Mouse (Mus musculus): ENCODE results near the gene Mrln.

Mrln gene

DNA sequence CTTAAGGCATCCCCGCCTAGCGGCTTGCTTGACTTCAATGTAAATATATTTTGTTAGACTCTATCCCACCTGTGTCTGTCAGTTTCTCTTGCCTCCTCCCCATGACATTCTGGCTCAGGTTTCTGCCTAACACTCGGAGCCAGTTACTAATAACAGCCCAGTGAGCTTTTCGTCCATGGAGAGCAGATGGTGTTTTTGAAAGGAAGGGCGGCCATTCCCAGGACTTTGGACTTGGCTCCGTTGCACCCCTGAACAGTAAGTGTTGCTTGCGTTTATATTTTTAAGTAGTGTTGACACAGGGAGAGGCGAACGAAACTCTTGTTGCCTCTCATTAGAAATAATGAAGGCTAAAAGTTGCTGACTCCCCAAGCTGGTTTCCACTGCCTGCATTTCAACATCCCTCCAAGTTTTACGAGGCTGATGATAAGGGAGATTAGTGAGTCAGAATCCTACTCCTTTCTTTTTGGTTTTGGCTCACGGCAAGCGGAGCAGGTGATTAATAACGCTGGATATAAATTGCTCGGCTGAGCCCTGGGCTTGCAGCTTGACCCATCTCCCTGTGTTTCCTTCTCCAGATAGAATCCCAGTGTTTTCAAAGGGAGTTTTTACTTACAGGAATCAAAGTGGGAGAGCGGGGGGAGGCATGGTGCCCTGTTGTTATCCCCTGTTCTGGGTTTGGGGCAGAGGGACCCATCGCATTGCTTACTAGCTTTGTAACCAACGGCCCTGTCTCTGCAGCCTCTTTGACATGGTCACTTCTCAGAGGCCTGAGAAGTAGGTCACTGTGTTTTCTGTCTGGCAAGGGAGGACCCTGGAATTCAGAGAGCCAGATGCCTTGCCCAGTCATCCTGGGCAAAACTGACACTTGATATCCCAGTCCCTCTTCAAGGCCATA is at the start of gene Mrln:
Gene Mrln, plus strand, starts transcription at position 160 of the 895 bp plus-strand sequence.
- no peak for DNase-seq

DNA sequence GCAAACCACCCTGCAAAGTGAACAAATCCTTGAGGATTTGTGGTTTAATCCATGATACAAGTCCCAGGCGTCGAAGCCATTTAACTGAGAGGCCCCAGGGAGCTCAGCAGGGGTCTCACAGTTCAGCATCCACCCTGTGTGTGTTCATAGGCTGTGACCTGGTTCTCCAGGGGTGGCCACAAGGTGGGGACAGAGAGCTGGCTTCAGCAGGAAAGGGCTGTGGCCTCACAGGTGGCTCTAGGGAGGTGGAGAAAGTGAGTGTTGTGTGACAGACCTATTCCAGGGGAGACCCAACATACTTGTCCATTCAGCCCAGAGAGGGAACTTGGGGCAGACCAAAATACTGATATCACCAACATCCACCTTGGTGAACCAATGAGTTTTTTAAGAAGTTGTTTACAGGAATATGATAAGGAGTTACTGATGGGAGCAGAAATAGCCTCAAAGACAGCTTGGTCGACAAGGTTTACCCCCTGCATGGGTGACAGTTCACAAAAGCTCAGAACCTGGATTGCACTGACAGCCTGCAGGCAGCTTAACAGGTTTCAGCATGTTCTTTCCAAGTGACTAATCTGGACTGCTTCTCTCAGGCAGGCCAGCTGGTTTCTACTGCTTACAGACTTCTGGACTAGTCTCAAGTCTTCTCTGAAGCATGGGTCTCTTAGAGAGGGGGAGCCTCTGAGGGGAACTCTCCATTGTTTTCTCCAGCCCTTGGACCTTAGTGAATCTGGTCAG is 47.9 kb upstream of the Mrln start:
- DNase-seq, result no peak

DNA sequence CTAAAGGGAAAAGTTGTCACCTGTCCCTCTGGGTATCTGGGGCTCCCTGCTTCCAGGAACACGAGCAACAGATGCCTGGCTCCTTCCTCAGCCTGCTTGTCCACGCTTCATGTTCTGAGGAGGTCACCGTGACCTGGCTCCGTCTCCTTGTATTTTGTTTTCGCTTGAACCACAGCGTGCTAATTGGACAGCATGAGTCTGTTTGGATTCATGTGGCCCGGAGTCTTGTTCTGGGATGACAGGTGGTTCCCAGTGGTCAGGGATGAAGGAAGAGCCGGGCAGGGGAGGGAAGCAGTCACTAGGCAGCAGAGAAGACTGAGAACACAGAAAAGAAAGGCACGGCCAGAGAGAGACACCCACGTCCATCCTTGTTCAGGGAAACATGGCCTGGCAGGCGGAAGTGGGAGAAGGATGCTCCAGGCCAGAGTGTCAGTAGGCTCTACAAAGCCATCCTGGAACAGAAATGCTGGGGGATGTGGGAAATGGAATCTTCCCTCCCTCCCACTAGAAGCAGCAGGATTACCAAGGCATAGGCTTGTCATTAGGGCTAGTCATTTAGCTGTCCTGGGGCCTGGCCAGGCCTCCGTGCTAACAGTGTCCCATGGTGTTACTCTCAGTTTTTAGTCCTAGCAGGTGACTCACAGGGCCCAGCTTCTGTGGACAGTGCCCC is 44.7 kb upstream of the Mrln start:
- DNase-seq, result peak; percentile 30

DNA sequence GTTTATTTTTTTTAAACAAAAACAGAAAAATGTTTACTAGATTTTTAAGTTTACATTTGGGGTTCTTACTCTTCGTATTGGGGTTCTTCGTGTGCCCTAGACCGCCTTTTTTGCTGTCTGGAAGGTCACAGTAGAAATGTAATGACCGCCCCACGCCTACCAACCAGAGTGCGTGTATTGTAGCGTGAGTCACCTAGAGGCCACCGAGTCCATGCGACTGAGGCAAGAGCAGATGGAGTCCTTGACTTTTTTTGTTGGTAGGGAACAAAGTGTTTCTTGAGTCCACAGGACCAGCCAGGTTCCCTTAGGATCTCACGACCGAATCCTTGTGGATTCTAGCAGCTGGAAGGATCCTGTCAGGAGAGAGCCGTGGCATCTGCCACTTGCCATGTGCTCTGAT is 43.7 kb upstream of the Mrln start:
- no peak for DNase-seq

DNA sequence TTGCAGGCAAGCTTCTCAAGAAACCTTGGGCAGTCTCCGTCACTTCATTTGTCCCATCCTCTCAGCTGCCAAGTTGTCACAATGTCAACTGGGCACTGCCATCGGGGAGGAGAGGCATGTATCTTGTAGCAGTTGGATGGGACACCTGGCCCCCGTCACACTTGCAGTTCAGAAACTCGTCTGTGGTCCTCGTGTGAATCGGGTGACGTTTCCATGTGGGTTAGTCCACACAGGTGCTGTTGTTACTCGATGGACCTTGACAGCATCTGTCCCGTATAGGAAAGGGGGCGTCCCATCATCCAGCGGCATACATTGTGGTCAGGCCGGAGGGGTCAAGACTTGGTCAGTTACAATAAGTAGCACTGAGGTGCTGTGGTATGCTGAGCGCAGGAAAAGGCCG is 43.0 kb upstream of the Mrln start:
- DNase-seq, result no peak

DNA sequence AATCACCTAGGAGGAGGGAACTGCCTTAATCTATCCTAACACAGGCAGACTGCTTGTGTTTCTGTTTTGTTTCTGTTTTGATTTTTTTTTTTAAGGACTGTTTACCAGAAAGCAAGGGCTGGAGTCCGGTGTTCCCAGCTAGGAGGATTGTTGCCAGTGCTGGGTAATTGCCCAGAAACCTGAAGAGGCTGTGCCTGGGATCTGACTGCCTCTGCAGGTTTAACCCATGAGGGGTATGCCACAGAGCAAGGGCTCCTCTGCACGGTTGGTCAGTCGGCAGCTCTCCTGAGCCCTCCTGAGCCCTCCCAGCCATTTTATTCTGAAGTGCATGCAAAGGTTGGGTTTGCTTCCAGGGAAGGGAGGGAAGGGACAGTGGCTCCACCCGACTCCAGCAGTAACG is 40.8 kb upstream of the Mrln start:
- DNase-seq, result no peak

DNA sequence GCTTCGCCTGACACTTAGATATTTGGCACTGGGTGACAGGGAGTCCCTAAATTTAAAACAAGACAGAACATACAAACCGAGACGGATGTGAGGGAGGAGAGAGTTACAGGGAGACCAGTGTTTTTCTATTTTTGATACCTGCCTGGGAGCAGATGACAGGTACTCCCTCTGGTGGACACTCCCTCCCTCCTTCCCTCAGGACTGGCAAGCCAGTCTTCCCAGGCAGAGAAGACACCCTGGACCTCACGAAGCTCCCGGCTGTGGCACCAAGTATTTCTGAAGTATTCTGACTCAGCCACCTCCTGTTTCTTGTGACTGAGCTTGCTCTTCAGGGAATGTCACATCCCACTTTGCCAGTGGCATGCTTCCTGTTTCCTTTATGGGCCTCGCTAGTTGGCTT is 38.6 kb upstream of the Mrln start:
- peak; percentile 71 for DNase-seq

DNA sequence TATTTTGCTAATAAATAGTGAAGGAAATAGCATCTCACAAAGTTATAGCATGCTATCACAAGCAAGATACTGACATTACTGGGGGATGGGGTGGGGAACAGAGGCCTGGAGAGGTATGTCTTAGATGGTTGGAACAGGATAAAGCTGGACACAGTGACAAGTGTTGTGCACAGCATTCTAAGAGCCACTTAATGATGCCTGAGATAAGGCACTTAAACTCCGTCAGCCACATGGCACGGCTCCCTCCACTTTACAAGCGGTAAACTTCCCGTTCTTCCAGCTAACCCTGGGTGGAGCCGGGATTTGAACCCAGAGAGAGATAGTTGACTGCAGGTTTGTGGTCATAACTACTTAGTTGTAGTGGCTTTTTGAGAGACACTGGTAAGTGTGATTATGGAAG is 38.0 kb upstream of the Mrln start:
- no peak for DNase-seq

DNA sequence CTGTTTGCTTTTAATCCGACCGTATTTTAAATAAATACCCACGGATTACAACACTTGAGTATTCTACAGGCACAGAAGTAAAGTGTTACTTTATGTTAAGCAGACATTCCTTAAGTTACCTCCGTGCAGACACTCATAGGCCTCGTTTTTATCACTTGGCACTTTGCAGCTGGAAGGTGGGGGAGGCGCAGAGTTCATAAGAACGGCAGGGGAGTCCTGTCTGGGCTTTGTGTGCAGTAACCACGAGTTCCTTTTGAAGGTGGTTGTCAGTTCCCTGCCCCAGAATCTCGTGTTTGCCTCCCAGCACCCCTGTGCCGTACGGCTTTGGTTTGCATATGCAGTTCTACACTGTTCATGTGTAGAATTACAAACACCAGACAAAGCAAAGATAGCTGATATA is 36.8 kb upstream of the Mrln start:
- no peak for DNase-seq

DNA sequence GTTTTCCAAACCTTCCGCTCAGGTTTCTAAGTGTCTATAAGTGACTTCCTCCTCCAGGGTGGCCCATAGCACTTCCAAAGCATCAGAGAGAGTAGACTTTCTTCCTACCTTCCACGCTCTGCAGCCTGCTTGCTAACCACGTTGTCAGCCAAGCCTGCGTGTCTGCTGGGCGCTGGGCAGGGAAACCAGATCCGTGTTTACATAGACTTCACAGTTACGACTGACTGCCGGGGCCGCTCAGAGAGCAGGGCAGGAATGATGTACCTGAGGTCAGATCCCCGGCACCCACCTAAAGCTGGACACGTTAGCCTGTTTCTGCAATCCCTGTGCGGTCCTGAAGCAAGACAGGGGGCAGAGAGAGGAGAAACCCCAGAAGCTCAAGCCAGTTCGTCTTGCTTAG is 36.1 kb upstream of the Mrln start:
- DNase-seq, result peak; percentile 36

DNA sequence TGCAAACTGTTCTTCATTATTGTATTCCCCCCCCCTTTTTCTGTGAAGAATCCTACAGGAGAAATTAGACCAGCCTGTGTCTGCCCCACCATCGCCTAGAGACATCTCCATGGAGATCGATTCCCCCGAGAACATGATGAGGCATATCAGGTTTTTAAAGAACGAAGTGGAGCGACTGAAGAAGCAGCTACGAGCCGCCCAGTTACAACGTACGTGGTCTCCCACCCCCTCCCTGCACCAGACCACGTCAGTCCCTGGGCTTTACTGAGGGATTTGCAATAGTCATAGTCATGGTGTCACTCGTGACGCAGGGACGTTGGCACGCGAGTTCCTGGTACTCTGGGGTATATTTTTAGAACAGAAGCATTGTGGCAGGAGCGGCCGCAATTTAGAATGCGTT is 35.4 kb upstream of the Mrln start:
- peak; percentile 75 for DNase-seq

DNA sequence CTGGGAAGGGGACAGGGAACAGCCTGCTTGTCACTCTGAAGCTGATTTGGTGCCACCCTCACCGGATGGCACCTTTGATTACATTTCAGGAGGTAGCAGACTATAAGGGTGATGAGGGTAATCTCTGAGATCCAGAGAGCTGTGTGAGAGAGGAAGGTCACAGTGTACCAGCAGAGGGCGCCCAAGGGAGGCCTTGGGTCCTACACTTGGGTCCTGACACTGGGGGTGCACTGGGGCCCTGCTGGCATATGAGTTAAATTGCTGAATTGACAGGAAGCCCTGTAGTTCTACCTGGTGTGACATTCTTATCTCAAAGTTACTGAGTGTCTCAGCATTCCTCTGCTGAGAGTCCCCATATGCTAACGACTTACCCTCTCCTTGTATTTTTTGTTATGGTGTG is 31.1 kb upstream of the Mrln start:
- peak; percentile 41 for DNase-seq

DNA sequence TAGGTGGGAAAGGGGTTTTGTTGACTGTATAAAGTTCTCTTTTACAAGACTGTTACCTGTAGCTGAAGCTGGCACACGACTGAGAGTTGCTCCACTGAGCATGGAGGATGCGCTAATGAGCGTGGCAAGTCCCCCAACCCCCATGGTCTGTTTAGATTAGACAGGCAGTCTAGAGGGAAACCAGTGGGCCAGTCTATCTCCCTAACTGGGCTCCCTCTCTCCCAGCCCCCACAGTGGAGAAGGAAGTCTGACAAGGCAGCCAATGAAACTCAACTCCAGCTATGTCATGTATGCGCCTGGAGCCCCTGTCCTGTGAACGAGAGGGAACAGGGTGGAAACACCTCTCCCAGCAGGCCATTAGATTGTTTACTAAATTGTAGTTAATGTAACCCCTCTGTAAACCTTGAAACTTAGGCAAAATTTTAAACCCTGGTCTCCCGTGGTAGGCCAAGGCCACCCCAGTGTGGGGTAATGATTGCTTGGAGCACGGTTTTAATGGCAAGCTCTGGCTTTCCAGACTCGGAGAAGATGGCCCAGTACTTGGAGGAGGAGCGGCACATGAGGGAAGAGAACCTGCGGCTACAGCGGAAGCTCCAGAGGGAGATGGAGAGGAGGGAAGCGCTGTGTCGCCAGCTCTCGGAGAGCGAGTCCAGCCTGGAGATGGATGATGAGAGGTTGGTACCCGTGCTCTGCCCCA is 29.8 kb upstream of the Mrln start:
- no peak for DNase-seq

DNA sequence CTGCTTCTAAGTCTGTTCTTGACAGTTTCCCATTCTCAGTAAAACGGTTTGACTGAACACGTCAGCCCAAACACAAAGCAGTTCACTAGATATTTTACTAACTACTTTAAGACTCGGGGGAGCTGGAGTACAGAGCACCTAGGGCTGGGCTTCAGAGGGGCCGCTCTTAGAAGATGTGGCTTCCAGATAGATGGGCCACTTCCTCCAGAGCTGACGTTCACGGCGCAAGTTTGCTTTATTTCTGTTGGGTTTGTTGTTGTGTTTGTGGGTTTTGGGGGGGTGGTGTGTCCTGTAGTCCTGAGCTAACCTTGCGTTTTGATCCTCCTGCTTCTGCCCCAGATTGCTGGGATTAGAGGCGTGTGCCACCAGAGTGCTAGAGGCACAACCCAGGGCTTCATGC is 23.7 kb upstream of the Mrln start:
- DNase-seq, result no peak

DNA sequence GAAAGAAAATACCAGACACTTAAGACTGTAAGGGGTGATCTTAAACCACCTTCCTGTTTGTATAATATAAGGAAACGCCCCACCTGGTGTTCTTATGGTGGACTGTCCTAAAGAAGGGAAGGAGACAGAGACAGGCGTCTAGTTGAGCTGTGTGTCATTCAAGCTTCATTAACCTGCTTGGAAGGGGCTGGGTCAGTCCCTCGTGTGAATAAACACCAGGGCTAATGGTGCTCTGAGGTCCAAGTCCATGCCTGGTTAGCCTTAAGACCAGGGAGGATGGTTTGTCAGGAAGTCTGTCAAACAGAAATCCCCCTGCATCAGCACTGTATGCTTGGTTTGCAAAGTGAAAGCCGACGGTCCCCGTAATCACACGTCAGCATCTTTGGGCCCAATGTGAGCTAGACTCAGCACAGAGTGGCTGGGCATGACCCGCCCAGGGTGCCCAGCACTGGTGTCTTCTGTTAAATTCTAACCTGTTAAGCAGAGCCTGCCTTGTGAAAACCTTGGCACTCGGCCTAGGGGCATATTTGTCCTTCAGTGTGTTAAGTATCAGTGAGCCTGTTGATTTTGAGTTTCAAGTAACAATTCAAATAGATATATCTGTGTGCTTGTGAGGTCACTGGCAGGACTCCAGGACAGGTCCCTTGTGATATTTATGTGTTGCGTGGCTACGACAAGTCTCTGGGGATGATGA is 23.0 kb upstream of the Mrln start:
- DNase-seq, result no peak

DNA sequence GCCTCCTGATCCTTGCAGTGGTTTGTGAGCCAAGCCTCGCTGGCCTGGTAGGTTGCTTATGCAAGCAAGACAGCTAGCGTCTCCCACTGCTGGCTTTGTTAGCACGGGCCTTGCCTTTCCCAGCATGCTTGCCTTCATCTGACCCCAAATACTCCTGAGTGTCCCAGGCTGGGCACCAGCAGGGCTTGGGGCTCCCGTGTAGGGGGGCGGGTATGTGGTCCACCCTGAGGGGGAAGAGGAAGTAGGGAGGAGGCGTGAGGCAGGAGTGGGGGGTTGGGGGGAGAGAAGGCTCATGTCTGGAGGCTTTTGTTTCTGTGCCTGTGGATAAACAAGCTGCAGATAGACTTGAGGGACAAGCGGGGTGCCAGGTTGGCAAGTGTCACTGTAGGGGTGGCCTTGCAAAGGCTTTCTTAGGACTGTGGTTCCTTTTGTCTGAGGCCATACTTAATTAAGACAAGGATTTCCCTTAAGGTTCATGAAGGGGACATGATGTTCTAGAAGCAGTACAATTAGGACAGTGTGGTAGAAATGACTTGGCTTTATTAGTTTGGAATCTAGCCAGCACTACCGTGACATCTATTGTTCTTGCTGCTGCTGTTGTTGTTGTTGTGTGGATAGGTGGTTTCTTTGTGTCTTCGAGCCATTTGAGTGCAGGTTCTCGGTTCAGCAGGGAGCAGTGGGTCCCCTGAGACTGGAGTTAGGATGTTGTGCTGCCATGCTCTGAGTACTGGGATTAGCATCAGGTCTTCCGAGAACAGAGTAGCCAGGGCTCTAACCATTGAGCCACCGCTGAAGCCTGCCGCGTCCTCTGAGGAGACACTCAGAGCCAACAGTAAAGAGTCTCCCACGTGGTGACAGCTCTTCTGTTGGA is 21.0 kb upstream of the Mrln start:
- no peak for DNase-seq

DNA sequence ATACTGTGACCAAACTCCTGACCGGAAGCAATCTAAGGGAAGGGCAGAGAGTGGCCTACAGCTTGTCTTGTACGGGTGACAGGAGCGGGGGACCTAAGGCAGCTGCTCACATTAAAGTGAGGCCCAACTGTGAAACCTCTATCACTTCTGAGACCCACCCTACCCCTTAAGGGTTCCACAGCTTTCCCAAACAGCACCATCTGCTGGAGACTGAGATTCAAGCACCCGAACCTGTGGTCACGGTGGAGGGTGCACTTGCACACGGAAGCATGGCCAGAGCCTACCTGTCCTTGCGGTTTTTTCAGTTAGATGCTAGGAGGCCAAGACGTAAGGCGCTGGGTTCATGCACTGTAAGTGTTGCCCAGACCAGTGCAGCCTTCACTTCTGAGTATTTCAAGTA is 18.3 kb upstream of the Mrln start:
- no peak for DNase-seq

DNA sequence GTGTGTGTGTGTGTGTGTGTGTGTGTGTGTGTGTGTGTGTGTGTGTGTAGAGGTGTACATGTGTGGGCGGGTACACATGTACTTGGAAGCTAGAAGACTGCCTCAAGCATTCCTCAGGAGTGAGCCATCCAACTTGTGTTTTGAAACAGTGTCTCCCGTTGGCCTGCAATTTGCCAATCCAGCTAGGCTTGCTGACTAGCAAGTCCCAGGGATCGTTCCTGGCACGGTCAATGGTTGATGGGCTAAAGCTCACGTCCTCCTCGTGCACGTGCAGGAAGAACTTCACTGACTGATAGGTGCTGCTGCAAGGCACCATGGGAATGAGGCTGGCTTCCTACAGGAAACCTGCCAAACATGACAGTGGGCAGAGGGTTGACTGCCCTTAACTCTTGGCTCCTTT is 17.9 kb upstream of the Mrln start:
- no peak for DNase-seq

DNA sequence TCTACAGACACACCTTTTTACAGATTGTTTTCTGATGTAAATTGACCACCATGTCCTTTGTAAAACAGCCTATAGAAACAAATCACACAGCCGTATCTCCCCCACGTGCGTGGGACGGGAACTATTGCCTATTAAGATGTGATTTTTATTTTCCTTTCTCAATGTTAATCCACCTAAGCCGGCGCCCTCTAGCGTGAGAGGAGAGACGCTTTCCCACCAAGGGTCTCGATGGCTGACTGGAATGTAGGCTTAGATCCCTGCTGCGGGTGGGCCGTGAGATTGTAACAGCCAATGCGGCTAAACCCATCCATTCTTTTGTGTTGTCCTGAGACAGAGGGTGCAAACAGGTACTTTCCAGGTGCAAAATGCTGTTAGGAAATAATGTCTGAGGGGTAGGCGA is 14.6 kb upstream of the Mrln start:
- DNase-seq, result no peak

DNA sequence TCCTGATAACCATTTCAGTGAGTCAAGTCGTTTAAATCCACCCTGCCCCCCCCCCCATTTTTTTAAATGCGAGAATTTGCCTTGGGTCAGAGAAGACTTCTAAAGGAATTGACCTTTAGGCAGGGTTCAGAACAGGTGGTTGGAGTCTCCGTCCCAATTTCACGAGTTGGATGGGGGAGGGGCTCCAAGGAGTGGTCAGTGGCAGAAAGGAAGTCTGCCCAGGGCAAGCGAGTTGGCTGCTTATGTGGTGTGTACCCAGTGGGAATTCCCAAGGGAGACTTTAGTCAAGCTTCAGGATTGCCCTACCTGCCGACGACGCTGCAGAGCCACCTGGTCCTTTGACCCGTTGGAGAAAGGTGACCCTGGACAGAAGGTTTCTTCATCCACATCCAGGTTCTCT is 10.2 kb upstream of the Mrln start:
- DNase-seq, result no peak

DNA sequence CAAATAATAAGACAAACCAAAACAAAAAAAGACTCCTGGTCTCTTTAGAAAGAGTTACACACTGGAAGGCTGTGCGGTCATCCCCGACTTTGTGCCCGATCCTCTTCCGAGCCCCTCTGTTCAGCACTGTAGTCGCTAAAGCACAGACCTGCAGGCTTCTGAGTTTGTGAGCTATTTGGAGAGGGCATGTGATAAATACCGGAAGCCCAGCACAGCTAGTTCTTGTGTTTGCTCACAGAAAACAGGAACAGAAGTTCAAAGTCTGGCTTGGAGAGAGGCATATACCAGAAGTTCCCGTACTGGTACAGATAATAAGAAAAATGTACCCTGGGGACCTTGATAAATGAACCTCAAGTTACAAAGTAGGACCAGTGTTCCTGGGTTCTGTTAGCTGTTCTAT is 9.2 kb upstream of the Mrln start:
- DNase-seq, result no peak

DNA sequence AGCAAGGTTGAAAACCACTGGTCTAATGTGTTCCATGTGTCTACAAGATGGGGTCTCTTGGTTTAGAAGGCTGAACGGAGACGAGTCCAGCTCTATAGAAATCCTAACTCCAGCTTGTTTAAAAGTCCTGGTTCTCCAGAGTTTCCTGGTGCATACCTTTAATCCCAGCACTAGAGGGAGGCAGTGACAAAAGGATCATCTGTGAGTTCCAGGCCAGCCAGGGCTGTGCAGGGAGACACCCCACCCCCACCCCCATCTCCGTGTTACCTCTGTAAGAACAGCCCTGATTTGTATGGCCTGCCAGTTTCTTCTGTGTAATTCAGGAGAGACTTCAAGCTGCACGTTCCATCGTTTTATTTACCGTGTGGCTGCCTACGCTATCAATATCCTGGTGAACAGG is 8.7 kb upstream of the Mrln start:
- no peak for DNase-seq

Data from right cerebral cortex, adult 18-20 months (tissue).